Mouse (Mus musculus) adrenal gland, postnatal 25 days (tissue): Measurements from ENCODE around the gene Enpp7. TPM values are rescaled to one million over a fixed set of nuclear protein-coding genes. Genes with fewer than 3 reads are reported as not detected.

ENCODE experiments used
- DNase-seq: peaks from one replicate; pipeline ENCODE4 v3.0.0; 2021; ENCODE audit warnings: mixed read lengths
- total RNA-seq: library from RNA; stranded (reverse); gene quantifications from 2 replicates; pipeline ENCODE4 v1.2.3, GENCODE M21; 2021

Enpp7 gene
- total RNA-seq, 1 experiment from 2014 or later = not detected

GRCm38 (mm10) chr11:119036447-119036846 is 48.5 kb downstream of the Enpp7 start:
- no peak for DNase-seq

DNA sequence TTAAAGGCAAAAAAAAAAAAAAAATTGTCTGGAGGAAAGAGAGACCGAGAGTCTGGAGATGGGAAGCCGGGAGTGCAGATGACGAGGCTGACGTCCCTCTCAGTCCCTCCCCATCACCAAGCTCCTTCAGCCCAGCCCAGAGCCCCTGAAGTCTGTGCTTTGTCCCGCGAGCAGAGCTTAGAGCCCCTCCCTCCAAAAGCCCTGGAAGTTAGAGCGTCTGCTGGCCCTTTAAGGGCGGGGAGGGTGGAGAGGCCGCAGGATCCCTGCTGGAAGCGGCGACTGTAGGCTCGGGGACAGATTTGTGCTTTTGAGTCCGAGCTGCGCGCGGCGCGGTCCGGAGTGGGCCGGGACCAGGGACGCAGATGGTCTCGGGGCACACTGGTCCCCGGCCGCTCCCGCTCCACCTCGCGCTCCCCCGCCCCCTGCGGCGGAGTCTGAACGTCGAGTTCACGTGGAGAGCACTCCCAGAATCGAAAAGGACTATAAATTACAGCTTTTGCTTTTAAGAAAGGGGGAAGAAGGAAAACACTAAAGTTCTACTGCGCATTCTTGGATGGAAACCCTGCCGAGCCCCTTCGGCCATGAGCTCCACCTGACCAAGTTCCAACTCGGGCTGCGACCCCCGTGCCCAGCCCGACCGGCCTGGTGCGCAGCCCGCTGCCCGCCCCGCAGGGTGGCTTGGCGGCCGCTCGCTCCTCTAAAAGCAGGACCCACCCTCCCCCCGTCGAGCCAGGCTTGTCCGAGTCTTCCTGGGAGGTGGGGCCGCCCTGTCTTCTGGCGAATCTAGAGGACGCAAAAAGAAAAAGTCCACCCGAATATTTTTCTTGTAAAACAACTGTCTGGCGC is 49.2 kb downstream of the Enpp7 start:
- no peak for DNase-seq

- DNase-seq = no peak
These were observed 49.9 kb downstream of the Enpp7 start for GRCm38 (mm10) chr11:119037780-119038401.

DNA sequence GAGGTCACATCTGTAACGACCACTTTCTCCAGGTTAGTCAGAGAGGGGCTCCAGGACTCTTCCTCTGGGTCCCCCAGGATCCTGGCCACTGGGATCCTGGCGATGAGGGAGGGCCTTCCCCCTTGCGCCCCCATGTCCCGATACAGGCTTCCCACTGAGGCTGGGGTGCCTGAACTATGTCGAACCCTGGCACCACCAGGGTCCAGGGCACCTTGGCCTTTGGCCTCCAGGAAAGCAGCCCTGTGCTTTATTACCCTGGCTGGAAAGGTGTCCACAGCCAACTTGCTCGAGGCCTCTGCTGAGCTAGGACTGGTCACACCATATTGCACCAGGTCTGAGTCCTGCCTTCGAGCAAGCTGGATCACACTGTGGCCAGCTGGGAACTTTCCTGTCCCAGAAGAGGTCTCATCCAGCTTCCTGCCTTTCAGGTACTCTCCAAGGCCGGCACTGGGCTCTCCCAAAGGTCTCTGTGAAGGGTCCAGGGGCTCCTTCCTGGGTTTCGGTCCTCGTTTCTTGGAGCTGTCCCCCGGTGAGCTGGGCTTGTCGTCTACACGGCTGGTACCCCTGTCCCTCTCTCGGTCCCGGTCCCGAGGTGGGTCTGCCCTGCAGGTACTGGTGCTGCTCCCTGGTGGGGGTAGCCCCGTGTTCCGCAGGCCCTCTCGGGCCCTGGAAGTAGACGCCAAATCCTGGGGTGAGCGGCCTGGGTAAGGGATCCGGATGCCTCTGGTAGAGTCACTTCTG is 50.9 kb downstream of the Enpp7 start:
- DNase-seq = no peak

DNA sequence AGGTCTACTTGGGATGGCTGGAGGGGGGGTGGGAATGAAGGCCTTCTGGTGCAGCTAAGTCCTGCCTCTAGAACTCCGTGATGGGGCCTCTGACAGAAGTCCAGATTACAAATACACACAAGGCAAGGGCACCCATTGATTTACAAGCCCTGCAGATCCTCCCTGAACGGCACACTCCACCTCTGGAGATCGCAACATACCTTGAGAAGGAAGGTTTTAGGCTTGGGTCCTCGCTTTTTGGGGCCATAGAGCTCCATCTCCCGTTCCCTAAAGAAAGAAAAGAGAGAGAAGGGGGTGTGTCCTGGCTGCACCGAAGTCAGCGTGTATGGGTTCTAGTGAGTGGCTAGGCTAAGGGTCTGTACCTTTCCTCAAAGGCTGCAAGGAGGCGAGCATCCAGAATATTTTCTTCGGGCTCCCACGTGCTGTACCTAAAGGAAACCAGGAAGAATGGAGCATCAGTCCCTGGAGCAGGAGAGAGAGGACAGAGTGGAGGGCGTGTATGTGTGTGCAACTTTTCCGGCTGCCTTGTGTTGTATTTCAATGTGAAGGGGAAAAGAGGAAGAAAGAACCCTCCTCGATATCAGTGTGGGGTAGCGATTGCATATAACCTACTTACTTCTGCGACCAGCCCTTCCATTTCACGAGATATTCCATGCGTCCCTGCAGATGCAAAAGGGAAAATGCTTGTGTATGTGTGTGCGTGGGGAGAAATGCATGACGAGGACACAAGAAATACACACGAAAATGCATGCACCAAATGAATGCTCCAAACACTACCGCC is 51.9 kb downstream of the Enpp7 start:
- no peak for DNase-seq

GRCm38 (mm10) chr11:119040600-119041324 is 52.8 kb downstream of the Enpp7 start, which contains the start of gene Cbx8:
Gene Cbx8 (minus strand): TSS chr11:119040969.
- peak; percentile 99 for DNase-seq

- DNase-seq = no peak
These were observed 53.3 kb downstream of the Enpp7 start for GRCm38 (mm10) chr11:119041325-119041716.

- no peak for DNase-seq
These were observed 53.9 kb downstream of the Enpp7 start for GRCm38 (mm10) chr11:119041750-119042465.

Other genes with a start within 250 kb of the Enpp7 start
- 6.2 and 7.2 TPM in 2 replicates for gene Rbfox3, start 76.6 kb upstream of the Enpp7 start, total RNA-seq
- gene Cbx2, start 34.8 kb downstream of the Enpp7 start, total RNA-seq = 8.9 and 9.8 TPM in 2 replicates
- gene Cbx8, start 52.8 kb downstream of the Enpp7 start, total RNA-seq = 9.2 and 13.0 TPM in 2 replicates
- 100 and 121 TPM in 2 replicates for gene Cbx4, start 98.0 kb downstream of the Enpp7 start, total RNA-seq
- gene Tbc1d16, start 240.3 kb downstream of the Enpp7 start, total RNA-seq = 12.7 and 14.3 TPM in 2 replicates
- 0.29 and 1.7 TPM in 2 replicates for gene Ccdc40, start 240.4 kb downstream of the Enpp7 start, total RNA-seq